Mouse (Mus musculus) hindbrain, embryonic 14.5 days (tissue): ENCODE measurements around the gene Ehhadh. TPM values are rescaled to one million over a fixed set of nuclear protein-coding genes. Genes with fewer than 3 reads are reported as not detected.

Experiments
- ATAC-seq: fragments of 200-750 bp; cut with Nextera tagmentation; 2 replicates; pipeline ENCODE4 v1.8.0; 2017; ENCODE audit warnings: moderate number of reproducible peaks, mild to moderate bottlenecking, moderate TSS enrichment, moderate library complexity; ENCODE audit not compliant: low FRiP score
- DNase-seq: peaks from one replicate; pipeline ENCODE4 v3.0.0-alpha.2; 2015; ENCODE audit warnings: low spot score
- H3K27ac ChIP-seq: fragments of 300-500 bp; sonication (generic); 2 replicates; pipeline ENCODE4 v1.5.1; 2014; ENCODE audit warnings: mild to moderate bottlenecking, moderate library complexity
- H3K27me3 ChIP-seq: fragments of 300-500 bp; sonication (generic); 2 replicates; pipeline ENCODE4 v1.6.1; 2014; ENCODE audit warnings: mild to moderate bottlenecking, low read length, mixed read lengths; ENCODE audit not compliant: control insufficient read depth, insufficient read depth
- H3K36me3 ChIP-seq: fragments of 300-500 bp; sonication (generic); replicated peaks from 2 replicates; pipeline ENCODE4 v1.6.1; 2014; ENCODE audit not compliant: control insufficient read depth, insufficient read depth
- H3K4me1 ChIP-seq: fragments of 300-500 bp; sonication (generic); replicated peaks from 2 replicates; pipeline ENCODE4 v1.6.1; 2014; ENCODE audit warnings: antibody characterized with exemption, low read length, mixed read lengths; ENCODE audit not compliant: control insufficient read depth, insufficient read depth
- H3K4me2 ChIP-seq: fragments of 300-500 bp; sonication (generic); replicated peaks from 2 replicates; pipeline ENCODE4 v1.6.1; 2014; ENCODE audit warnings: mild to moderate bottlenecking, moderate library complexity
- H3K4me3 ChIP-seq: fragments of 300-500 bp; sonication (generic); replicated peaks from 2 replicates; pipeline ENCODE4 v1.5.1; 2014; ENCODE audit warnings: mild to moderate bottlenecking, low read length
- H3K9ac ChIP-seq: fragments of 300-500 bp; sonication (generic); 2 replicates; pipeline ENCODE4 v1.6.1; 2014
- H3K9me3 ChIP-seq: fragments of 300-500 bp; sonication (generic); 2 replicates; pipeline ENCODE4 v1.6.1; 2016; ENCODE audit warnings: low read length; ENCODE audit not compliant: control insufficient read depth
- WGBS: fragments of 180-500 bp; shearing (Covaris S2); extraction: QIAGEN DNeasy Blood & Tissue Kit; methylation state at CpG from one replicate; pipeline ENCODE4 v1.1.7; 2014; 5-methylcytosine and 5-hydroxymethylcytosine counted together
- polyA plus RNA-seq: library from polyadenylated mRNA; unstranded; fragments of >200 nt; fragmentation: Nextera tagmentation; extraction: Ambion mirVana; gene quantifications from 2 replicates; pipeline ENCODE4 v1.2.1, GENCODE M21; 2014

The Ehhadh gene
- polyA plus RNA-seq, 1 experiment from 2014 or later = 2.0 TPM

- WGBS = 77% methylated on average over 3 of the region's 3 CpGs
- no peaks in the 10 kb centered on the region for H3K27me3 ChIP-seq
Observed at GRCm38 (mm10) chr16:21768255-21768654, 19.4 kb downstream of the Ehhadh start.

DNA sequence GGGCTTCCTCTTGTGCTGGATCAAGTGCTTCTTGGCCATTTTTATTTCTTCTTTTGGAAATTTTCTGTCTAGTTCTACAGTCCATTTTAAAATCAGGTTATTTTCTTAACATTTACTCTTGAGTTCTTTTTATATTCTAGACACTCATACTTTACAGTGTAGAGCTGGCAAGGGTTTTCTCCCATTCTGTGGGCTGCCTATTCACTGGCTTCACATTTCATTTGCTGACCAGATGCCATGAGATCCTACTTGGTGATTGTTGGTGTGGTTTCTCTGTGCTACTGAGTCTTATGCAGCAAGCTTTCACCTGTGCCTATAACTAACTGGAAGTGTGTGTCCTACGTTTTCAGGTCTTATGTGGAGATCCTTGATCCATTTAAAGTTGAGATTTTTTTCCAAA, 29.2 kb downstream of the Ehhadh start:
- Histone ChIP-seq H3K4me2 (no peak overlapping the region), H3K4me3 (no peak overlapping the region), H3K4me1 (no peaks in the 10 kb centered on the region), H3K9me3 (no peaks in the 10 kb centered on the region), H3K27ac (no peak overlapping the region), H3K27me3 (no peaks in the 10 kb centered on the region), H3K36me3 (no peaks in the 10 kb centered on the region), H3K9ac (no peak overlapping the region)
- ATAC-seq (no peak), DNase-seq (no peak)
- 92% methylated on average over 1 of the region's 1 CpGs for WGBS

More at GRCm38 (mm10) chr16:21768255-21768654, 19.4 kb downstream of the Ehhadh start:
- H3K27ac ChIP-seq = no peak overlapping the region
- DNase-seq (no peak), ATAC-seq (no peak)
- H3K36me3 ChIP-seq = no peaks in the 10 kb centered on the region
- no peak overlapping the region for H3K9ac ChIP-seq
- no peaks in the 10 kb centered on the region for H3K9me3 ChIP-seq
- H3K4me1 ChIP-seq = no peaks in the 10 kb centered on the region
- no peak overlapping the region for H3K4me2 ChIP-seq
- no peak overlapping the region for H3K4me3 ChIP-seq

- ATAC-seq = no peak
- H3K4me2 ChIP-seq = no peak overlapping the region
- no peaks in the 10 kb centered on the region for H3K4me1 ChIP-seq
- H3K36me3 ChIP-seq = no peaks in the 10 kb centered on the region
- no peaks in the 10 kb centered on the region for H3K9me3 ChIP-seq
- H3K4me3 ChIP-seq = no peak overlapping the region
- H3K27me3 ChIP-seq = no peaks in the 10 kb centered on the region
- no peak overlapping the region for H3K27ac ChIP-seq
- WGBS = 91% methylated on average over 6 of the region's 6 CpGs
- no peak for DNase-seq
- H3K9ac ChIP-seq = no peak overlapping the region
Observed at GRCm38 (mm10) chr16:21743401-21743800, 44.2 kb downstream of the Ehhadh start.

GRCm38 (mm10) chr16:21742898-21743297, 44.7 kb downstream of the Ehhadh start:
- Histone ChIP-seq H3K27me3 (no peaks in the 10 kb centered on the region), H3K27ac (no peak overlapping the region), H3K9ac (no peak overlapping the region), H3K4me1 (no peaks in the 10 kb centered on the region), H3K9me3 (no peaks in the 10 kb centered on the region), H3K4me2 (no peak overlapping the region), H3K36me3 (no peaks in the 10 kb centered on the region), H3K4me3 (no peak overlapping the region)
- DNase-seq = no peak
- ATAC-seq = no peak
- 89% methylated on average over 5 of the region's 5 CpGs for WGBS

DNA sequence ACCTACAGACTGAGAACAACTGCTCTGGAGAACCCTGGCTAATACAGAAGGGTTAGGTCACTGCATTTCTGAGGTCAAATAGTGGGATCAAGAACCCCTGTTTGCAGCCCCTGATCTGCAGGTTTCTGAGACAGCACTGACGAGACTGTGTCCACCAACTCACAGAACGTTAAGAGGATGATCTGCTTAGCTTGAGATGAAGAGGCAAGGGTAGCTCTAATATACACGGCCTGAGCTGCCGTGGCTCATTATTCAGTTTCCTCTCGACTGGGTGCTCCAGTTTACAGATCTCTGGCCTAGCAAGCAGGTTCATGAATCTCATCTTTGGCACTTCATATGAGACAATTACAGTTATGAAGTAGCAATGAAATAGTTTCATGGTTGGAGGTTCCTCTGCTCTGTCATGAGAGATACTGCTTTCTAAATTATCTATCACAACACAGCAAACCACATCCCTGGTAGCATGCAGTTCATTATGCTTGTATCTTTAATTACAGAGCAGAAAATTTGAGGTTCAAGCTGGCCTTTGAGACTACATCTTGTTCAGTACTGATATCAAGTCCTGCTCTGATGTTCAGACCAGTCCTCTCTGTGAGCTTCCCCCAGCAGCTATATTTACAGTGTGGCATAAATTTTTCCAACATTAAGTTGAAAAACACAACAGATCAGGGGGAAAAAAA, 45.3 kb downstream of the Ehhadh start:
- H3K4me3 ChIP-seq = no peak overlapping the region
- DNase-seq = no peak
- 85% methylated on average over 5 of the region's 5 CpGs for WGBS
- no peaks in the 10 kb centered on the region for H3K27me3 ChIP-seq
- no peak overlapping the region for H3K9ac ChIP-seq
- H3K36me3 ChIP-seq = no peaks in the 10 kb centered on the region
- H3K4me2 ChIP-seq = no peak overlapping the region
- no peak for ATAC-seq
- H3K27ac ChIP-seq = no peak overlapping the region
- H3K9me3 ChIP-seq = no peaks in the 10 kb centered on the region
- H3K4me1 ChIP-seq = no peaks in the 10 kb centered on the region

GRCm38 (mm10) chr16:21741542-21741941, 46.1 kb downstream of the Ehhadh start:
- H3K9me3 ChIP-seq = no peaks in the 10 kb centered on the region
- ATAC-seq (no peak), DNase-seq (no peak)
- H3K27me3 ChIP-seq = no peaks in the 10 kb centered on the region
- H3K9ac ChIP-seq = no peak overlapping the region
- no peak overlapping the region for H3K4me3 ChIP-seq
- no peaks in the 10 kb centered on the region for H3K4me1 ChIP-seq
- H3K27ac ChIP-seq = no peak overlapping the region
- H3K4me2 ChIP-seq = no peak overlapping the region
- WGBS = 84% methylated on average over 3 of the region's 3 CpGs
- no peaks in the 10 kb centered on the region for H3K36me3 ChIP-seq

- WGBS = 100% methylated on average over 1 of the region's 1 CpGs
- Histone ChIP-seq H3K9ac (no peak overlapping the region), H3K4me2 (no peak overlapping the region), H3K36me3 (no peaks in the 10 kb centered on the region), H3K4me3 (no peak overlapping the region), H3K27ac (no peak overlapping the region), H3K27me3 (no peaks in the 10 kb centered on the region), H3K9me3 (no peaks in the 10 kb centered on the region), H3K4me1 (no peaks in the 10 kb centered on the region)
- ATAC-seq (no peak), DNase-seq (no peak)
Observed at GRCm38 (mm10) chr16:21735638-21736037, 52.0 kb downstream of the Ehhadh start.

DNA sequence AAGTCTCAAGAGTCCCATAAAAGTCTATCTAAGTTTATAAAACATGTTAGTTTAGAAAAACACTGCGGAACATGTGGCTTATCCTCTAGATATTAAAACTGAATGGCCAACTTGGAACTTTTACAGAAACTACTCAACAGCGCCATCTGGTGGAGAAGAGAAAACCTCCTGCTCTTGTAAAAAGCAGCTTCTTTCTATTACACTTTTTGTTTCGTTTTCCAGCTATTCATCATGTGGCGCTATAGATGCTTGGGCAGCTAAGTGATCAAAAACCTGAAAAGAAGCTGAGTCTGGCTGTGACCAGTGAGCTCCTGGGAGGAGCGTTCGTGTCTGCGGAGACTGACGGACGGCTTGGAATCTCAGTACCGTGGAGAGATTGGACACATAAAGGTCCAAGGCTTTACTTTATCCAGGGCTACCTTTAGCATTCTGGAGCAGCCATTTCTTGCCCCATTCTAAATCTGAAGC, 59.7 kb downstream of the Ehhadh start:
- Histone ChIP-seq H3K9ac (no peak overlapping the region; the same call in 1 of the 2 replicates), H3K4me1 (no peaks in the 10 kb centered on the region), H3K9me3 (no peaks in the 10 kb centered on the region), H3K27ac (no peak overlapping the region), H3K4me2 (peak overlapping the region; percentile 38), H3K36me3 (no peaks in the 10 kb centered on the region), H3K4me3 (peak overlapping the region; percentile 18), H3K27me3 (no peaks in the 10 kb centered on the region)
- 27% methylated on average over 10 of the region's 10 CpGs for WGBS
- ATAC-seq (peak; percentile 24; the same call in 1 of the 2 replicates), DNase-seq (peak; percentile 95)

DNA sequence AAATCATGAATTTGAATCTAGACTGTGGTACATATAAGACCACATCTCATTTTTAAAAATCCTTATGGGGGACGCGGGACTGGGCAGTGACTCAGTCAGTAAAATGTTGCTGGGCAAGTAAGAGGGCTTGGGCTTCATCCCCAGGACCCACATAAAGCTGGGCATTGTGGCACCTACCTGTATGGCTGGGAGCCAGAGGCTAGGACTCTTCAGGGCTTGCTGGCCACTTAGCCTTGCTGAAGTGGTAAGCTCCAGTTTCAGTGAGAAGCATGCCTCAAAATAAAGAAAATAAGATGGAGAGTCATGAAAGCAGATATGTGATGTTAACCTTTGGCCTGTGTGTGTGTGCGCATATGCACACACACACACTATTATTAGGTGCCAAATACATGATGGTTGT, 60.2 kb downstream of the Ehhadh start:
- 93% methylated on average over 3 of the region's 3 CpGs for WGBS
- H3K9ac ChIP-seq = no peak overlapping the region
- H3K9me3 ChIP-seq = no peaks in the 10 kb centered on the region
- H3K4me2 ChIP-seq = no peak overlapping the region
- DNase-seq (no peak), ATAC-seq (no peak)
- H3K4me1 ChIP-seq = no peaks in the 10 kb centered on the region
- H3K4me3 ChIP-seq = no peak overlapping the region
- no peaks in the 10 kb centered on the region for H3K36me3 ChIP-seq
- H3K27ac ChIP-seq = no peak overlapping the region
- H3K27me3 ChIP-seq = no peaks in the 10 kb centered on the region

- WGBS = 93% methylated on average over 1 of the region's 1 CpGs
- ATAC-seq (no peak), DNase-seq (no peak)
- no peak overlapping the region for H3K27ac ChIP-seq
- H3K9ac ChIP-seq = no peak overlapping the region
- no peak overlapping the region for H3K4me3 ChIP-seq
- no peaks in the 10 kb centered on the region for H3K9me3 ChIP-seq
- H3K4me2 ChIP-seq = no peak overlapping the region
- H3K27me3 ChIP-seq = no peaks in the 10 kb centered on the region
- H3K4me1 ChIP-seq = no peaks in the 10 kb centered on the region
- no peaks in the 10 kb centered on the region for H3K36me3 ChIP-seq
Observed at GRCm38 (mm10) chr16:21724261-21724660, 63.3 kb downstream of the Ehhadh start.
